Mouse (Mus musculus) thymus, adult 2 months (tissue): Measurements from ENCODE around the gene Adamts9. TPM values are rescaled to one million over a fixed set of nuclear protein-coding genes. Genes with fewer than 3 reads are reported as not detected.

Source experiments
- DNase-seq: peaks from one replicate; pipeline ENCODE4 v3.0.0; 2021
- H3K27ac ChIP-seq: fragments of 200-500 bp; 2 replicates; pipeline ENCODE4 v1.5.1; 2012; ENCODE audit warnings: low read length, control low read depth; ENCODE audit not compliant: control insufficient read depth, insufficient read depth
- H3K27me3 ChIP-seq: fragments of 200-500 bp; 2 replicates; pipeline ENCODE4 v1.6.1; 2012; ENCODE audit warnings: mild to moderate bottlenecking, low read length, moderate library complexity, mixed read lengths; ENCODE audit not compliant: control insufficient read depth, insufficient read depth
- H3K36me3 ChIP-seq: fragments of 200-500 bp; 2 replicates; pipeline ENCODE4 v1.6.1; 2012; ENCODE audit warnings: mild to moderate bottlenecking, low read length, moderate library complexity; ENCODE audit not compliant: control insufficient read depth, insufficient read depth
- H3K4me1 ChIP-seq: fragments of 200-500 bp; replicated peaks from 2 replicates; pipeline ENCODE4 v1.6.1; 2012; ENCODE audit warnings: low read length; ENCODE audit not compliant: control insufficient read depth, insufficient read depth
- H3K4me3 ChIP-seq: fragments of 200-500 bp; 2 replicates; pipeline ENCODE4 v1.5.1; 2012; ENCODE audit warnings: mild to moderate bottlenecking, low read length, control low read depth, moderate library complexity; ENCODE audit not compliant: control insufficient read depth, insufficient read depth
- CTCF ChIP-seq: fragments of 200-500 bp; IDR thresholded peaks from 2 replicates; pipeline ENCODE4 v1.5.1; 2012; ENCODE audit warnings: mild to moderate bottlenecking, control low read depth, low read length, moderate library complexity, borderline replicate concordance; ENCODE audit not compliant: control insufficient read depth, poor library complexity, insufficient read depth; ENCODE audit errors: extremely low read depth
- POLR2A ChIP-seq: fragments of 200-500 bp; IDR thresholded peaks from 2 replicates; pipeline ENCODE4 v1.6.1; 2012; ENCODE audit warnings: mild to moderate bottlenecking, low read length, control low read depth, moderate library complexity; ENCODE audit not compliant: control insufficient read depth, poor library complexity, insufficient read depth; ENCODE audit errors: extremely low read depth
- WGBS: fragments of 180-500 bp; shearing (Covaris S2); methylation state at CpG from one replicate; pipeline ENCODE4 v1.1.7; 2018; 5-methylcytosine and 5-hydroxymethylcytosine counted together
- polyA plus RNA-seq: library from polyadenylated mRNA; depleted of rRNA; stranded (reverse); fragments of >200 nt; gene quantifications from 2 replicates; pipeline ENCODE4 v1.2.3, GENCODE M21; 2012

Gene Adamts9
- polyA plus RNA-seq, 1 experiment, result 4.5 TPM

DNA sequence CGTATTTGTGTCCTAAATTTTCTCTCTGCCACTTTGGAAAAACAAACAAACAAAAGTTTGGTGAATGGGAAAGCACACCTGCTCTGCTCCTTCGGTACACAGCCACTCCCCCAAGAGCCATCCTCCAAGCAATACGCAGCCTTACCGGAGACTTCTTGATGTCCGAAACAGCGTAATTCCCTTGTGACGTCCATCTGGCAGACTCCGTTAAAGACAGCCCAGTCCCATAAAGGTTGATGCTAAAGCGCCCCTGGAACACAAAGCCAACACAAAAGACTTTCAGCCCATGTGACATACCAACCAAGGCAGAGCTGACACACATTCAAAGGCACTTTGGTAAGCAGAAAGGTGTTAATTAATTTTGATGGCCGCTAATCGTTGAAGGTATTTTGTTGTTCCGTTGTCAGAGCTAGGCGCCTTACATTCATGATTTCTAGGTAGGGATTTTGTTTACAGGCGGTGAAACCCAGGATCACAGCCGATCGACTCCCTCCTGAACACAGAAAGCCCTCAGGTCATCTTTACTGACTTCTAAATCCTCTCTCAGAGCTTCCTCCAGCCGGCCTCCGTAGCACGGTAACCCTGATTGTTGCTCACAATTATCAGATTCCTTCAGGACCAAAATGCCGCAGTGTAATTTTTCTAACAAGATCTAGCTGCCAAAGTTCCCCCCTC is 156.5 kb downstream of the Adamts9 start:
- no peak overlapping the region for H3K27ac ChIP-seq
- no peaks in the 10 kb centered on the region for H3K36me3 ChIP-seq
- no peak for DNase-seq
- no peaks in the 10 kb centered on the region for H3K4me1 ChIP-seq
- H3K27me3 ChIP-seq, result no peaks in the 10 kb centered on the region
- WGBS, result 14% methylated on average over 20 of the region's 20 CpGs
- H3K4me3 ChIP-seq, result no peak overlapping the region
- TF ChIP-seq POLR2A (no peak), CTCF (no peak)

DNA sequence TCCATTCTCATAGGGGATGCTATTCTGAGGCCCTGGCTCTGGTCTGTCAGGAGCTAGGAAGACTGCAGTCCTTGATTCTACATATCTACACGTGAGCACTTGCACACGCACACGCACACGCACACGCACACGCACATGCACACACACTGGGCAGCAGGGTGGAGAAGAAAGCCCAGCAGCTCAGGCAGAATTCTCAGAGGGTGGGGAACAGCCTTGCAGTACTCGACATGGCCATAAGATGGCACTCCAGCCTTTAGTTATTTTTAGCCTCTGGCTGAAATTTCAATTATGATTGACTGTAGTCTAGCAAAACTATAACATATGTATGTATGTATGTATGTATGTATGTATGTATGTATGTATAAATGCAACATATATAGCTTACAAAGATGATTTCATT is 158.5 kb downstream of the Adamts9 start:
- H3K27me3 ChIP-seq, result no peaks in the 10 kb centered on the region
- peak; percentile 27 for DNase-seq
- 6% methylated on average over 7 of the region's 7 CpGs for WGBS
- no peaks in the 10 kb centered on the region for H3K36me3 ChIP-seq
- no peak overlapping the region for H3K4me3 ChIP-seq
- TF ChIP-seq CTCF, result no peak
- no peak for TF ChIP-seq POLR2A
- H3K4me1 ChIP-seq, result no peaks in the 10 kb centered on the region
- H3K27ac ChIP-seq, result no peak overlapping the region

DNA sequence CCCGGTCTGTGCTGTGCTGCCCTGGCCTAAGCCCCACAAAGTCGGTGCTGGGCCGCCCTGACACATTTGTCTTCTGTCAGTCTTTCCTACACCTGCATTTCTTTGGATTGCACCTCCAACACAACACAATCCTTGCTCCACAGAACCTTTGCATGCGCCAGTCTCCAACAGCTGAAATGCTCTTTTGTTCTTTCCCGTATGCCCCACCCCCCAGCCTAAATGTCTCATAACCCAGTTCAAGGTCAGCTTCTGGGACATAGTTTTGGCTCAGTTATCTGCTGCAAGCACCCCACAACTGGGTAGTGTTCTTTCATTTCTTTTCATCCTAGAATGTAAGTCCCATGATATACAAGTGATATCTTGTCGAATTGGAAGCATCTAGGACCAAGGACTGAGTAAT is 161.8 kb downstream of the Adamts9 start:
- no peaks in the 10 kb centered on the region for H3K4me1 ChIP-seq
- 90% methylated on average over 6 of the region's 6 CpGs for WGBS
- TF ChIP-seq POLR2A (no peak), CTCF (no peak)
- no peak for DNase-seq
- H3K27me3 ChIP-seq, result no peaks in the 10 kb centered on the region
- no peak overlapping the region for H3K27ac ChIP-seq
- H3K36me3 ChIP-seq, result no peaks in the 10 kb centered on the region
- H3K4me3 ChIP-seq, result no peak overlapping the region

DNA sequence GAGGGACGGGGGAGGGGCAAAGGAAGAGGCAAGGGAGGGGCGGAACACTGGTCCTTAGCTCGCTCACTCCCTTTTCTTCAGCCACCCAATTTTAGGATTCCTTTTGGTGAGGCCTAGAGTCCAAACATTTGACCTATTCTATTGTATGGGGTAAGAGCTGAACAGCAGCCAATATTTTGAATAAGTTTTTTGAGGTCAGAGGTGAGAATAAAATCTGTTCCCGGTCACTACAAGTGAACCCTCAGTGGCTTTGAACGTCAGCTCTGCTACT is 163.4 kb downstream of the Adamts9 start:
- Histone ChIP-seq H3K27ac (no peak overlapping the region), H3K36me3 (no peaks in the 10 kb centered on the region), H3K4me1 (no peaks in the 10 kb centered on the region), H3K27me3 (no peaks in the 10 kb centered on the region), H3K4me3 (no peak overlapping the region)
- TF ChIP-seq CTCF (no peak), POLR2A (no peak)
- no peak for DNase-seq
- 67% methylated on average over 5 of the region's 5 CpGs for WGBS

DNA sequence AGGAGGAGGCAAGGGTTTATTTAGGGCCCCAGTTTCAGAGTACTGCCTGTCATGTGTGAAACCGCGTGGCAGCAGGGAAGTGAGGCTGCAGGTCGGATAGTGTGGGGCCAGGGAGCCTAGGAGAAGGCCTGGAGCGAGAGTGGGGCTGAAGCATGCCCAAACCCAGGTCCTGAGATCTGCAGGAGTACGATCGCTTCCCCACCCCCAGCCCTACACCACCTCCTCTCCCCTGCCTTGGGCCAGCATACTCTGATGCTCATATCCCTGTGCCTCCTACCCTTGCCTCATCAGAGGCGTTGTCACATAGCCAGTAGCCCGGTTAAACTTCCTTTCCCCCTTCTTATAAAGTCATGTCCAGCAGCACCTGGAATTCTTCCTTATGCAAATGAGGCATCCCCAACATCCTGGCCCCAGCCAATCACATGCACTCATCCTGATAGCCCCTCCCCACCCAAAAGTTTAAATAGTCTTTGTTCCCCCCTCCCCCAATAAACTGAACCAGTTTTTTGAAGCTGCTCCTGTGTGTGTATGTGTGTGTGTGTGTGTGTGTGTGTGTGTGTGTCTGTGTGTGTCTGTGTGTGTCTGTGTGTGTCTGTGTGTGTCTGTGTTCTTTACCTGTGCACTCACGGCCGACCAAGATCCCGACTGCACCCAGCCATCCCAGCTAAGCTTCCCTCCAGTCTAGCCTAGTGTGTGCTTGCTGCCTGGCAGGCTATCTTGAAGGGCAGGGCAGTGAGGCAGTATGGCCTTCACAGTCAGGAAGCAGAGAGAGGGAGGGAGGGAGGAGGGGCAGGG is 164.0 kb downstream of the Adamts9 start:
- TF ChIP-seq CTCF (no peak), POLR2A (no peak)
- no peaks in the 10 kb centered on the region for H3K4me1 ChIP-seq
- no peak overlapping the region for H3K27ac ChIP-seq
- no peaks in the 10 kb centered on the region for H3K36me3 ChIP-seq
- no peak for DNase-seq
- 80% methylated on average over 11 of the region's 11 CpGs for WGBS
- H3K4me3 ChIP-seq, result no peak overlapping the region
- H3K27me3 ChIP-seq, result no peaks in the 10 kb centered on the region

DNA sequence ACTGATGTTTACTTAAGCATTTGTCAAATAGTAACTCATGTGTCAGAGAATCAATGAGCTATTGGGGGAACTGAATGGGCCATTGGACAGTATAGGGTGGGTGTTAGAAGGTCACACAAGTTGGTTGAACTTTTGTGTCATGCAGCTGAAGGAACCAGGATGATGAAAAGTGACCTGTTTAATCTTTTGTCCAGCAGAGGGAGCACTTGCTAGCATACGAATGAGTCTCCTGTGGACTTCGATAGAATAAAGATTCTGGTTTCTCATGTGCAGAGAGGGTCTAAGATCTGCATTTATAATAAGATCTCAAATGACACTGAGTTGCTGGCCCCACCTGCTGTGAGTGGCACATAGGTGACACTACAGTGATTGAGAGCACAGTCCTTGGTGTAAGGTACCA is 166.9 kb downstream of the Adamts9 start:
- H3K4me1 ChIP-seq, result no peaks in the 10 kb centered on the region
- 14% methylated on average over 2 of the region's 2 CpGs for WGBS
- no peaks in the 10 kb centered on the region for H3K36me3 ChIP-seq
- H3K27me3 ChIP-seq, result no peaks in the 10 kb centered on the region
- no peak overlapping the region for H3K27ac ChIP-seq
- TF ChIP-seq POLR2A (no peak), CTCF (no peak)
- peak; percentile 16 for DNase-seq
- H3K4me3 ChIP-seq, result no peak overlapping the region

DNA sequence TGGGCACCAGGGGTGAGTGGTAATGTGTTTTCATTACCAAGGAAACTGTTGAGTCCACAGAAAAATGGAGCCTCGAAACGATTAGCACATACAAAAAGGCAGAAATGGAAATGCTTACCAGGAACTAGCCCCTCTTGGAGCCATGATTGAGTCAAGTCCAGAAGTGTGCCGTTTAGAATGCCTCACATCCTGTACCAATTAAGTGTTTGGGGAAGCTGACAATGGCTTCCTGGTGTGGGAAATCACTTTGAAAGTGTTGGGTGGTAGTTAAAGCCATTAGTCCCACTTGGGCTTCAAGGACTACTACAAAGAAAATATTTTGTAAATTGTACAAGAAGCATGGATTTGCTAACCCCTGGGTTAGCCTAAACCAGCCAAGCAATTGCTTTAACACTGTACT is 180.9 kb downstream of the Adamts9 start:
- no peaks in the 10 kb centered on the region for H3K4me1 ChIP-seq
- 32% methylated on average over 3 of the region's 3 CpGs for WGBS
- H3K36me3 ChIP-seq, result no peaks in the 10 kb centered on the region
- no peaks in the 10 kb centered on the region for H3K27me3 ChIP-seq
- TF ChIP-seq POLR2A (no peak), CTCF (no peak)
- DNase-seq, result no peak
- H3K27ac ChIP-seq, result no peak overlapping the region
- no peak overlapping the region for H3K4me3 ChIP-seq
